Mouse (Mus musculus) intestine, postnatal 0 days (tissue): ENCODE measurements at regions not wholly inside any gene's neighbourhood (a gene's known extent, or its start where the extent isn't known, plus 50 kb on each side); places are given as distances from the start of the nearest gene placed in this dataset.
"Not testable (repeated sequence)": the region's sequence is repeated elsewhere in the genome, so short reads cannot be mapped to it uniquely, and the experiment has no call there.

Experiments
- ATAC-seq: fragments of 200-750 bp; cut with Nextera tagmentation; 2 replicates; pipeline ENCODE4 v1.8.0; 2017; ENCODE audit warnings: mild to moderate bottlenecking, moderate TSS enrichment, moderate library complexity
- H3K27ac ChIP-seq: fragments of 300-500 bp; sonication (generic); 2 replicates; pipeline ENCODE4 v1.5.1; 2014; ENCODE audit warnings: mild to moderate bottlenecking, low read depth, low read length, moderate library complexity
- H3K27me3 ChIP-seq: fragments of 300-500 bp; sonication (generic); replicated peaks from 2 replicates; pipeline ENCODE4 v1.6.1; 2014; ENCODE audit warnings: low read length, mixed read lengths; ENCODE audit not compliant: control insufficient read depth, insufficient read depth
- H3K36me3 ChIP-seq: fragments of 300-500 bp; sonication (generic); 2 replicates; pipeline ENCODE4 v1.6.1; 2014; ENCODE audit warnings: mild to moderate bottlenecking, moderate library complexity; ENCODE audit not compliant: control insufficient read depth, insufficient read depth
- H3K4me1 ChIP-seq: fragments of 300-500 bp; sonication (generic); replicated peaks from 2 replicates; pipeline ENCODE4 v1.6.1; 2014; ENCODE audit warnings: antibody characterized with exemption, low read length, mixed read lengths; ENCODE audit not compliant: control insufficient read depth, insufficient read depth
- H3K4me2 ChIP-seq: fragments of 300-500 bp; sonication (generic); replicated peaks from 2 replicates; pipeline ENCODE4 v1.6.1; 2014; ENCODE audit warnings: low read depth, mild to moderate bottlenecking, moderate library complexity
- H3K4me3 ChIP-seq: fragments of 300-500 bp; sonication (generic); 2 replicates; pipeline ENCODE4 v1.5.1; 2014; ENCODE audit warnings: low read depth, low read length
- H3K9ac ChIP-seq: fragments of 300-500 bp; sonication (generic); 2 replicates; pipeline ENCODE4 v1.6.1; 2014; ENCODE audit warnings: mild to moderate bottlenecking, low read depth, low read length
- H3K9me3 ChIP-seq: fragments of 300-500 bp; sonication (generic); 2 replicates; pipeline ENCODE4 v1.6.1; 2016; ENCODE audit warnings: mixed run types; ENCODE audit not compliant: control insufficient read depth
- CTCF ChIP-seq: sonication (generic); IDR thresholded peaks from 2 replicates; pipeline ENCODE4 v1.5.1; 2016; ENCODE audit warnings: low read depth, mild to moderate bottlenecking, control low read depth, antibody characterized with exemption, moderate library complexity
- WGBS: fragments of 180-500 bp; shearing (Covaris S2); extraction: QIAGEN DNeasy Blood & Tissue Kit; methylation state at CpG from one replicate; pipeline ENCODE4 v1.1.7; 2014; 5-methylcytosine and 5-hydroxymethylcytosine counted together

DNA sequence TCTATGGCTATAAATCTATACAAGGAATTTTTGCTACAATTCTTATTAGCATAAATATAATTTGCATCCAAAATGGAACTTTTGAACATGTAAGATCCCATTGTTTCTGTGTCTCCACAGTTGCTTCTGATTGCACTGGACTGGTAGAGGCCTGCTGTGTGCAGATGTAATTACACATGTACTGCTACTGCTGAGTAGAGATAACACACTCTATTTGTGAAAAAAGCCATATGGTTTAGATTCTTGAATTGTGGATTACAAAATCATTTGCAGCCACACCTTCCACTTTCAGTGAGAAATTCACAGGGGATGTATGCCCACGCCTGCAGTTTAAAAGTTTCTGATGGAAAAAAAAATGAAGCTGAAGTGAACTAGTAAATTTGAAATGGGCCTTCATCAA lies 288.2 kb upstream of the Adamts5 start:
- Histone ChIP-seq H3K9ac (no peak overlapping the region), H3K27ac (no peak overlapping the region), H3K9me3 (no peaks in the 10 kb centered on the region), H3K4me2 (no peak overlapping the region), H3K36me3 (no peaks in the 10 kb centered on the region), H3K4me3 (no peak overlapping the region), H3K27me3 (no peaks in the 10 kb centered on the region), H3K4me1 (no peaks in the 10 kb centered on the region)
- ATAC-seq = no peak
- WGBS = 94% methylated on average over 1 of the region's 1 CpGs
- TF ChIP-seq CTCF = no peak

DNA sequence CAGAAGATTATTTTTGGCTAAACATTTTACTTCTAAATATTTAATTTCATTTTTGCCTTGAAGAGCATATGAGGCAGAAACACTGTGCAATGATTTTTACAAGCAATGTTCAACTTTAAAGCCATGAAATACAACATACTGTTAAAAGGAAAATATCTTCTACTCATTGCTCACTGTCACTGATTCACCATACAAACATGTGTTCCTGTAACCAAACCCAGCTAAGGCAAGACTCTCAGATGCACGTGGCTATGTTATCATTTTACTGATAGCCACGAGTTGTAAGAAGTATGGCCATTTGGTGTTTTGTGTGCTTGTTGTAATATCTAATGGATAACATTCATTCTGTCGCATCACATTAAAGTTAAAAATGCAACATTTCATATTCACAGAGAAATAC lies 287.3 kb upstream of the Adamts5 start:
- WGBS = 78% methylated on average over 3 of the region's 3 CpGs
- Histone ChIP-seq H3K9ac (no peak overlapping the region), H3K4me1 (no peaks in the 10 kb centered on the region), H3K36me3 (no peaks in the 10 kb centered on the region), H3K27me3 (no peaks in the 10 kb centered on the region), H3K4me2 (no peak overlapping the region), H3K9me3 (no peaks in the 10 kb centered on the region), H3K27ac (no peak overlapping the region), H3K4me3 (no peak overlapping the region)
- no peak for TF ChIP-seq CTCF
- no peak for ATAC-seq

DNA sequence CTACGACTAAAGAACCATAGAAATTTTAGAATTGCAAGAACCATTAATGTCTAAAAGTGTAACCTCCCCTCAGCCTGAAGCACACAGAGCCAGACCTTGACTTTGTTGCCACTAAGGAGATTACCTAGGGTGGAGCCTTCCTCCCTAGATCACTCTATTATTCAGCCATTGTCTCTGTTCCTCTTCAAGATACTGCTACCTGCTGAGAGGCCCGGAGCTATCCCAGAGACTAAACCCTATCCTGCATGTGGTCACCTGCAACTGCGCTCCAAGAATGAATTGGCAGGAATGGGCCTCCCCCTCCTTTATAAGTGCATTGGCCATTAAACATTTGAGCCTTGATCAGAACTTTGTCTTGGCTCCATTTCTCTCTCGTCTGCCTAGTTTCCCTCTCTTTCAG lies 286.0 kb upstream of the Adamts5 start:
- not testable (repeated sequence) for H3K27ac ChIP-seq, H3K9me3 ChIP-seq, H3K4me2 ChIP-seq, H3K9ac ChIP-seq, H3K4me3 ChIP-seq, H3K27me3 ChIP-seq, H3K36me3 ChIP-seq, H3K4me1 ChIP-seq, ATAC-seq
- 69% methylated on average over 4 of the region's 4 CpGs for WGBS

DNA sequence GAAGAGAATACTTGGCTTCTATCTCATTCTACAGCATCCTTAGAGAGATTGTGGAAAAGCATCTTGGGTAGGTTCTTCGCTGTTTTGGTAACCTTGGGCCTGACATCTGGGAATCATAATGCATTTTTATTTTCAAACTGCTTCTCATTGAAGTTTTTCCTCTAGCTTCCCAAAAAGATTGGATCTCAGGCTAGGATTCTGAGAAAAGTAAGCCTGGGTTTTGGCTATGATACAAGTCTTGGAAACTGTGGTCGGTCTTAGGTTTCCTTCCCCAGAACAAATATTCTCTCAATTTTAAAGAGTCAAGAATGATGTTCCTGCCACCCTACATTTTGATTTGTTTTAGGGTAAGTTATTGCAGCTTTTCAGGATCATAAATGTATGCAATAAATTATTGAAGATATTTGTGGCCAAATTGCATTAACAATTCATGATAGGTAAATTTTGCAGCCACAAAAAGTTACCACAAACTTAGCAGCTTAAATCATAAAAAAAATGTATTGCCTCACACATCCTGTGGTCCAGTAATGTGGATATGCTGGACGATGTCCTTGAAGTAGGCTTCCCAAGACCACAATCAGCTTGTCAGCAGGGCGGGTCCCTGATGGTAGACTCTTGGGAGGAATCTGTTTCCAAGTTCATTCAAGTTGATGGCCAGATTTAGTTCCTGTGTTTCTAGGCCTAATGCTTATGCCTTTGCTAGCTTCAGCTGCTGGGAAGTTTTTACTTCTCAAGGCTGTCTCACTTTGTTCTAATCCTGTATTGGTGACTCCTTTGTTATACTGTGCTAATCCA lies 257.6 kb upstream of the Adamts5 start:
- Histone ChIP-seq H3K9ac (no peak overlapping the region), H3K9me3 (no peaks in the 10 kb centered on the region), H3K4me2 (no peak overlapping the region), H3K27ac (no peak overlapping the region), H3K27me3 (no peaks in the 10 kb centered on the region), H3K4me3 (no peak overlapping the region), H3K4me1 (no peaks in the 10 kb centered on the region), H3K36me3 (no peaks in the 10 kb centered on the region)
- TF ChIP-seq CTCF = no peak
- WGBS = 78% methylated on average over 4 of the region's 4 CpGs
- no peak for ATAC-seq

DNA sequence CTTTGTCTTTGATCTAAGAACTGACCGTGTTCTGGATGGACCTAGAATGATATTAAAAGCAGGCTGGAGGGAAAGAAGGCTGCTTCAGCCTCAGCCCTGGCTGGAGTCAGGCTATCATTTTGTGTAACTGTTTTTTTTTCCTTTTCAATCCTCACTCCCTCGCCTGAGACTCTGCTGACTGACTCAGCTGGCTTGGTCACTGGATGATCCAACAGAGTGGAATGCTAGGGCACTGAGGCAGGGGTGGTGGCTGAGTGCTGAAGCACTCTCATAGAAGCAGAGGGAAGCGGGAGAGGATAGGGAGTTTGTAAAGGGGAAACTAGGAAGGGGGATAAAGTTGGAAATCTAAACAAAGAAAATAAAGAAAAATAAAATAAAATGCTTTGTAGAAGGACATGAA lies 236.5 kb upstream of the Adamts5 start:
- no peaks in the 10 kb centered on the region for H3K9me3 ChIP-seq
- H3K36me3 ChIP-seq = no peaks in the 10 kb centered on the region
- no peaks in the 10 kb centered on the region for H3K4me1 ChIP-seq
- no peak overlapping the region for H3K4me3 ChIP-seq
- H3K27me3 ChIP-seq = no peaks in the 10 kb centered on the region
- H3K9ac ChIP-seq = no peak overlapping the region
- no peak for TF ChIP-seq CTCF
- no peak for ATAC-seq
- H3K4me2 ChIP-seq = no peak overlapping the region
- H3K27ac ChIP-seq = no peak overlapping the region
- 55% methylated on average over 3 of the region's 3 CpGs for WGBS

DNA sequence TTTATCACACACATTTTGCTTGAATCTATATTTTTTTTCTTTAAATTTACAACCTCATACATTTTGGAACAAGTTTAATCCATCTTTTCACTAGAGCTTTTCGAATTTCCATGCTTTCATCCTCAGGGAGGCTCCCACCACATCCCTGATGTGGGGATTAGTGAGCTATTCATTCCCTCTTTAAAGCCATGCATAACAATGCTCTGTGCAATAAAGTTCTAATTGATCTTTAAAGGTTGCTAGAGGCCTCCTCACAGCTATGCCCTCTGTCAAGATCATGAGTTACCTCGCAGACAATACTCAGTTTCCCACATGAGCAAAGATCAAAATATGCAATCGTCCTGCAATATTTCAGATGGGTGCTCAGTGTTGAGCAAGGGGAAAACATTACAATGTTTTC lies 234.5 kb upstream of the Adamts5 start:
- no peaks in the 10 kb centered on the region for H3K9me3 ChIP-seq
- H3K27me3 ChIP-seq = no peaks in the 10 kb centered on the region
- 66% methylated on average over 3 of the region's 3 CpGs for WGBS
- no peak overlapping the region for H3K9ac ChIP-seq
- ATAC-seq = no peak
- H3K4me3 ChIP-seq = no peak overlapping the region
- H3K4me2 ChIP-seq = no peak overlapping the region
- TF ChIP-seq CTCF = no peak
- H3K4me1 ChIP-seq = no peaks in the 10 kb centered on the region
- no peak overlapping the region for H3K27ac ChIP-seq
- H3K36me3 ChIP-seq = no peaks in the 10 kb centered on the region

DNA sequence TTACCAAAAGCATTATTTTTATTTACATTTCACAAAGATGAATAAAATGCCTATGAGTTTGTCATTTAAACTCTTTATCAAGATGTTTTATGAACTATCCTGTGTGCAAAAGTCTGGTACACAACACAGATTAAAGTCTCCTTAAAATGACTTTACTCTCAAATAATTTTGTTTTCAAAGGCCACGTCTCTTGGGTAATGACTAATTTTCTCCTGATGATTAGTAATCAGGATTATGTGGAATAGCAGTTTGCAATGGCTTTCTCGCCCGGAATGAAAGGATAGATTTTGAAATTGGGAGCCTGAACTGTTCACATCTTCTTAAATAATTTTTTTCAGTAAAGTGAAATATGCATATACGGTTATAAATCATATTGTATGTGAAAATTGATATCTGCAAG lies 225.8 kb upstream of the Adamts5 start:
- no peak overlapping the region for H3K27ac ChIP-seq
- 85% methylated on average over 4 of the region's 4 CpGs for WGBS
- no peaks in the 10 kb centered on the region for H3K9me3 ChIP-seq
- no peaks in the 10 kb centered on the region for H3K4me1 ChIP-seq
- ATAC-seq = no peak
- H3K4me2 ChIP-seq = no peak overlapping the region
- no peaks in the 10 kb centered on the region for H3K36me3 ChIP-seq
- no peak for TF ChIP-seq CTCF
- no peaks in the 10 kb centered on the region for H3K27me3 ChIP-seq
- no peak overlapping the region for H3K9ac ChIP-seq
- H3K4me3 ChIP-seq = no peak overlapping the region
